Mouse (Mus musculus) small intestine, adult 2 months (tissue): ENCODE data around the gene Mpst.

Experiments
- CTCF ChIP-seq: fragments of 200-500 bp; IDR thresholded peaks from 2 replicates; pipeline ENCODE4 v1.5.1; 2012; ENCODE audit warnings: low read depth, mild to moderate bottlenecking, control low read depth, inconsistent platforms, low read length, moderate library complexity, mixed read lengths; ENCODE audit not compliant: insufficient replicate concordance, insufficient read length; ENCODE audit errors: extremely low read depth
- POLR2A ChIP-seq: fragments of 200-500 bp; IDR thresholded peaks from 2 replicates; pipeline ENCODE4 v1.6.1; 2012; ENCODE audit warnings: low read depth, mild to moderate bottlenecking, control low read depth, inconsistent platforms, low read length, moderate library complexity

GRCm38 (mm10) chr15:78367811-78368210, 38.4 kb upstream of the Mpst start:
- no peak for TF ChIP-seq POLR2A
- no peak for TF ChIP-seq CTCF
